Mouse (Mus musculus): Measurements from ENCODE around the gene Klhl33. TPM values are rescaled to one million over a fixed set of nuclear protein-coding genes. Genes with fewer than 3 reads are reported as not detected.

The Klhl33 gene
- 0.06 TPM for polyA plus RNA-seq (2014; fragmentation: Illumina TruSeq; extraction: RNeasy Lipid Tissue Mini Kit (QIAGEN cat#74804); ENCODE audit: low read depth, low replicate concordance)

DNA sequence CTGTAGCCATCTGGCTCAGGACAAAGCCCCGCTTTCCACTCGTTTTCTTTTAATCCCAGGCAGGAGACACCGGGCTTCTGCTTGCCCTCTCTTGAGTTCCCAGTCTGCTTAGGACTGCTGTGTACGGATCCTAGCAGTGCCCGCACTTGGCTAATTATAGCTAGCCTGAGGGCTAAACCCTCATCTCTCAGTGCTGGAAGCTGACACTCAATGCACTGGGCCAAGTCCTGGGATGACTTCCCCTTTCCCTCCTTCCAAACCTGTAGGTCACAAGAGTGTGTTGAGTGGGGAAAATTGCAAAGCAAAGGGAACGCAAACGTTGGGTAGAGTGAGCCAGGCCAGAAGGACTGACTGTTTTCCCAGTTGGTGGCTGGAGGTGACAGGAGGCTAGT is at the start of gene Klhl33:
Klhl33 (minus strand) TSS at position 134 of the 392 bp plus-strand sequence.

DNA sequence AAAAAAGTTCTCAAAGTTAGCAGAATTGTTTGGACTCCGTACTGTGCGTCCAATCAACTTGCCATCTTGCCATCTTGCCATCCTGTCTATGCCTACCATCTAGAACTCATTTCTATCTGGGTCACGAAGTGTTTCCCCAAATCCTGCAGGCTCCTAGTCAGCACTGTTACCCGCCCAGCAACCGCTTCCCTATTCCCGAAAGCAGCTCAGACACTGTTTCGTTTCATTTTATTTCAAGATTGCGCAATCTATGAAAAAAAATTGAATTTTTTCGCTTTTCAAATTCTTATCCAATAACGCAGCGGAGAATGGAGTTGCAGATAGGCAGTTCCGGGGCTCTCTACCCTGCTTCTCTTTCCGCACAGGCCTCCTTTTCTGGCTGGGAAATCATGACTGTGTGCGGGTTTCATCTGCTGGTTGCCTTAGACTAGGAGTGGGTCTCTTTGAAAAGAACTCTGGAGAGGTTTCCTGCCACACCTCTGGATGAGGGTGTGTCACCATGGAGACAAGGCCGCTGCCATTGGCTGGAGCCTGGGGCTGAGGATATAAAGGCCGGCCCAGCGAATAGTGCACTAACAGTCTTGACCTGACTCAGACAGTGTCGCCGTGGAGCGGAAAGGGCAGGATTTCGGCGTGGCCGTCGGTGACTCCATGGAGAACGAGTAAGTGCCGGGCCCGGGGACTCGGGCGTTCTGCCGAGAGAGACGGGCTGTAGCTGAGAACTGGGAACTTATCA is 46.8 kb upstream of the Klhl33 start, which contains the start of gene Gm49342:
Gm49342 (plus strand) TSS at position 586 of the 736 bp plus-strand sequence.

DNA sequence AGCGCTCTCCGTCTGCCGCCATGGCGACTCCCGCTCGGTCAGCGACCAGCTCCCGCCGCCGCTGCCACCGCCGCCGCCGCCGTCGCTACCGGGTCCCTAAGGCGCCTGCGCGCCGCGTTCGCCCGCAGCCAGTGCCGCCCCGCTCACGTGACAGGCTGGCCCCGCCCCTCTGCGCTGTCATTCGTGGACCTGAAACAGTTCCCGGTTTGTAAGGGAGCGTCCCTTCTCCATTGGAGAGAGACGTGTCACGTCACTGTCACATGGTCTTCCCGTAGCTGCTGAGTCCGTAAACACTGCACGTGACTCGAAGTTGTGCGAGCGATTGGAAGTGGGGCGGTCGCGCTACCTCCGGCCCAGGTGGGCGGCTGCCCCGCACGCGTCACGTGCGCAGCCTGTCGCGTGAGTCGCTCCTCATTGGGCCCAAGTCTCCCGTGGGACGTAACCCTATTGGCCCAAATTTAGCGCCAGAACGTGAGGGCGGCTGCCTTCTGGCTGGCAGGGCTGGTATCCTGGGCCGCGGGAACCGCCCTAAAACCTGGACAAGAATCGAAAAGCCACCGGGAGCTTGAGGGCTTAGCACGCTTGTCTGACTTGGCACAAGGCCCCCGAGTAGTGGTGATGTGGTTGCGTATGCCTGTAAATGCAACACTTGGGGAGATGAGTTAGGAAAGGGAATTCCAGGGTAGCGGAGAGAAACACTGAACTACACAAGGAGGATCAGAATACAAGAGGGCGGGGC is 33.6 kb upstream of the Klhl33 start, which contains the start of the genes Pip4p1 and Pnp:
Pip4p1 (minus strand) TSS at position 103 of the 739 bp plus-strand sequence.
Pnp (plus strand) TSS at position 329 of the 739 bp plus-strand sequence.

DNA sequence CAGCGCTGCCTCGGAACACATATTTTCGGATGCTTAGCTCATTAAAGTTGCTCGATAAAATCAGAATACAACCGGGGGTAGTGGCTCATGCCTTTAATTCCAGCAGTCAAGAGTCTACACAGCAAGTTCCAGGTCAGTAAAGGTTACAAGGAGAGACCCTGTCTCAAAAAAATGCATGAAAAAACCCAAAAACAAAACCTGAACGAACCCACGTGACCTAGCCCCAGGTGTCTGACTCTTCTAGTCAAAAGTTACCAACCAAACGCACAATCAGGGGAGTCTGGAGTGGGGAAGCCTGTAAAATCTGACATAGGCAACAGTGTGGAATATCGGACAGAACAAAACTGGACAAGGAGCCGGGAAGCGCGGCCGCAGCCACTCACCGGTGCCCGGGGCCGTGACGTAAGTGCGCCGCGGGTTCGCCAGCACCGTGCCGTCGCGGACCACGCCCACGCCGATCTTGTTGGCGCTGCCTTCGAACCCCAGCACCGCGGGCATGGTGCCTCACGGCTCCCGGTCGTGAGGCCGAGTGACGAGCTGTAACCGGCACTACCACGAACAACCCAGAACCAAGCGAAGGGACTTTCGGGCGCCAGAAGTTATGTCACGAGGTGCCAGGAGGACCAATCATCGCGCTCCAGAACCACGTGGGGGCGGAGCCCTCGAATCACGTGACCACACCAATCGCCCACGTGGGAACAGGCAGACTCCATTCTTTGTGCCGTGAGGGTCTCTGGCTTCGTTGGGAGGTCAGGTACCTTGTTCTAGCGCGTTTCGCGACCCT is 27.2 kb upstream of the Klhl33 start, which contains the start of the genes Osgep and Apex1:
Osgep (minus strand) TSS at position 613 of the 784 bp plus-strand sequence.
Apex1 (plus strand) TSS at position 688 of the 784 bp plus-strand sequence.

DNA sequence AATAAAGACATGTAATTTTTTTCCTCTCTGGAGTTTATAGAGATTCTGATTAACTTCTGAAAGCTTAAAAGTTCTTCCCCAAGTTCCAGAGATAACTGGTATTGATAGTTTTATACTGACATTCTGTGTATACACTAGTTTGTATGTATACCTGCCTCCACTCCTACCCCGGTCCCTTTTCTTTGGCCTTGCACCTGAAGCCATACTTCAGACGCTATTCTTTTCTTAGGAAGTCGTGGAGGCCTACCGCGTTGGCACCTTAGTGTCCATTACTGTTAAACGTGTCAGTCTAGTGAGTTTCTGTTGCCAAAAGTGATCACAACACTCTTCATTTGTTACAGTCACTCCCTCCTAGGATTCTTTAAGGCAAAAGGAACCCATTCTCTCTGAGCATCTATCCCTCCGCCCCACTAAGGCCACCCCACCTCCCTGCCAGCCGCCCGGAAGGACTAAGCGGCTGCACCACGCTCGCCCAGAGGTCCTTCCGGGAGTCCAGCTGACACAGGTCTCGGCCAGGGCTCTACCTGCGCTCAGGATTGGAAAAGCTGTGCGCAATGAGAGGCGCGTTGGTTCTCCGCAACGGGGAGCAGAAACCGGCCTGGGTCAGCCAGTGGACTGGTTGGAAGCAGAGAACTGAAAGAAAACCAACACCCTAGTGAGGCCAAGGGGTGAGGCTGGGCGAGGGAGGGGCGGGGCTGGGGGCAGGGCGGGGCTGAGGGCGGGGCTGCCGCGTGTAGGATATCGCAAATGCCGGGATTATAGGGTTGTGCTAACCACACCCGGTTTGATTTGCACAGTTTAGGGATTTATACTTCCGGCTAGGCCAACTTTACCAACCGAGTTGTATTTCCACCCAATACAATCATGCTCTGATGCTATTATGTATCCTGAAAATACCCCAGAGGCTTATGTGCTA is 27.2 kb downstream of the Klhl33 start, which contains the start of gene Tep1:
Tep1 (minus strand) TSS at position 672 of the 916 bp plus-strand sequence.

Other genes starting within 250 kb of the Klhl33 start
- not detected for gene Olfr747, start 204.3 kb downstream of the Klhl33 start, polyA plus RNA-seq (2014; fragmentation: Illumina TruSeq; extraction: RNeasy Lipid Tissue Mini Kit (QIAGEN cat#74804); ENCODE audit: low read depth, low replicate concordance)
- gene Olfr748, start 190.1 kb downstream of the Klhl33 start, polyA plus RNA-seq (2014; fragmentation: Illumina TruSeq; extraction: RNeasy Lipid Tissue Mini Kit (QIAGEN cat#74804); ENCODE audit: low read depth, low replicate concordance), result not detected
- not detected for gene Olfr749, start 152.4 kb downstream of the Klhl33 start, polyA plus RNA-seq (2014; fragmentation: Illumina TruSeq; extraction: RNeasy Lipid Tissue Mini Kit (QIAGEN cat#74804); ENCODE audit: low read depth, low replicate concordance)
- 7.6 TPM for gene Ttc5, start 112.0 kb downstream of the Klhl33 start, polyA plus RNA-seq (2014; fragmentation: Illumina TruSeq; extraction: RNeasy Lipid Tissue Mini Kit (QIAGEN cat#74804); ENCODE audit: low read depth, low replicate concordance)
- 20.3 TPM for gene Ccnb1ip1, start 89.8 kb downstream of the Klhl33 start, polyA plus RNA-seq (2014; fragmentation: Illumina TruSeq; extraction: RNeasy Lipid Tissue Mini Kit (QIAGEN cat#74804); ENCODE audit: low read depth, low replicate concordance)
- gene Parp2, start 89.7 kb downstream of the Klhl33 start, polyA plus RNA-seq (2014; fragmentation: Illumina TruSeq; extraction: RNeasy Lipid Tissue Mini Kit (QIAGEN cat#74804); ENCODE audit: low read depth, low replicate concordance), result 24.1 TPM
- 2.8 TPM for gene Tep1, start 26.9 kb downstream of the Klhl33 start, polyA plus RNA-seq (2014; fragmentation: Illumina TruSeq; extraction: RNeasy Lipid Tissue Mini Kit (QIAGEN cat#74804); ENCODE audit: low read depth, low replicate concordance)
- gene Osgep, start 27.4 kb upstream of the Klhl33 start, polyA plus RNA-seq (2014; fragmentation: Illumina TruSeq; extraction: RNeasy Lipid Tissue Mini Kit (QIAGEN cat#74804); ENCODE audit: low read depth, low replicate concordance), result 12.3 TPM
- 20.7 TPM for gene Apex1, start 27.5 kb upstream of the Klhl33 start, polyA plus RNA-seq (2014; fragmentation: Illumina TruSeq; extraction: RNeasy Lipid Tissue Mini Kit (QIAGEN cat#74804); ENCODE audit: low read depth, low replicate concordance)
- gene Pip4p1, start 33.3 kb upstream of the Klhl33 start, polyA plus RNA-seq (2014; fragmentation: Illumina TruSeq; extraction: RNeasy Lipid Tissue Mini Kit (QIAGEN cat#74804); ENCODE audit: low read depth, low replicate concordance), result 17.5 TPM
- gene Pnp, start 33.6 kb upstream of the Klhl33 start, polyA plus RNA-seq (2014; fragmentation: Illumina TruSeq; extraction: RNeasy Lipid Tissue Mini Kit (QIAGEN cat#74804); ENCODE audit: low read depth, low replicate concordance), result 6.9 TPM
- not detected for gene Gm49342, start 47.0 kb upstream of the Klhl33 start, polyA plus RNA-seq (2014; fragmentation: Illumina TruSeq; extraction: RNeasy Lipid Tissue Mini Kit (QIAGEN cat#74804); ENCODE audit: low read depth, low replicate concordance)
- gene Pnp2, start 58.5 kb upstream of the Klhl33 start, polyA plus RNA-seq (2014; fragmentation: Illumina TruSeq; extraction: RNeasy Lipid Tissue Mini Kit (QIAGEN cat#74804); ENCODE audit: low read depth, low replicate concordance), result 5.4 TPM
- 8.1 TPM for gene Rnase10, start 110.2 kb upstream of the Klhl33 start, polyA plus RNA-seq (2014; fragmentation: Illumina TruSeq; extraction: RNeasy Lipid Tissue Mini Kit (QIAGEN cat#74804); ENCODE audit: low read depth, low replicate concordance)
- gene Rnase9, start 144.4 kb upstream of the Klhl33 start, polyA plus RNA-seq (2014; fragmentation: Illumina TruSeq; extraction: RNeasy Lipid Tissue Mini Kit (QIAGEN cat#74804); ENCODE audit: low read depth, low replicate concordance), result 2.0 TPM
- 0.34 TPM for gene Rnase11, start 152.7 kb upstream of the Klhl33 start, polyA plus RNA-seq (2014; fragmentation: Illumina TruSeq; extraction: RNeasy Lipid Tissue Mini Kit (QIAGEN cat#74804); ENCODE audit: low read depth, low replicate concordance)
- 1.3 TPM for gene Rnase12, start 160.2 kb upstream of the Klhl33 start, polyA plus RNA-seq (2014; fragmentation: Illumina TruSeq; extraction: RNeasy Lipid Tissue Mini Kit (QIAGEN cat#74804); ENCODE audit: low read depth, low replicate concordance)
- gene Olfr750, start 176.9 kb upstream of the Klhl33 start, polyA plus RNA-seq (2014; fragmentation: Illumina TruSeq; extraction: RNeasy Lipid Tissue Mini Kit (QIAGEN cat#74804); ENCODE audit: low read depth, low replicate concordance), result 0.29 TPM
- gene Rnase4, start 193.6 kb upstream of the Klhl33 start, polyA plus RNA-seq (2014; fragmentation: Illumina TruSeq; extraction: RNeasy Lipid Tissue Mini Kit (QIAGEN cat#74804); ENCODE audit: low read depth, low replicate concordance), result 18.4 TPM
- 0.56 TPM for gene Ang, start 193.6 kb upstream of the Klhl33 start, polyA plus RNA-seq (2014; fragmentation: Illumina TruSeq; extraction: RNeasy Lipid Tissue Mini Kit (QIAGEN cat#74804); ENCODE audit: low read depth, low replicate concordance)
- 0.88 TPM for gene Eddm3b, start 216.9 kb upstream of the Klhl33 start, polyA plus RNA-seq (2014; fragmentation: Illumina TruSeq; extraction: RNeasy Lipid Tissue Mini Kit (QIAGEN cat#74804); ENCODE audit: low read depth, low replicate concordance)
- gene Rnase6, start 226.4 kb upstream of the Klhl33 start, polyA plus RNA-seq (2014; fragmentation: Illumina TruSeq; extraction: RNeasy Lipid Tissue Mini Kit (QIAGEN cat#74804); ENCODE audit: low read depth, low replicate concordance), result 0.80 TPM
- gene Rnase1, start 249.3 kb upstream of the Klhl33 start, polyA plus RNA-seq (2014; fragmentation: Illumina TruSeq; extraction: RNeasy Lipid Tissue Mini Kit (QIAGEN cat#74804); ENCODE audit: low read depth, low replicate concordance), result not detected

Measured in testis, adult 10 weeks (tissue).